Mouse (Mus musculus): ENCODE measurements around the gene Ptprh. TPM values are rescaled to one million over a fixed set of nuclear protein-coding genes. Genes with fewer than 3 reads are reported as not detected.

The Ptprh gene
- not detected in 2 replicates for polyA plus RNA-seq (2014; fragmentation: Nextera tagmentation; extraction: Ambion mirVana)

DNA sequence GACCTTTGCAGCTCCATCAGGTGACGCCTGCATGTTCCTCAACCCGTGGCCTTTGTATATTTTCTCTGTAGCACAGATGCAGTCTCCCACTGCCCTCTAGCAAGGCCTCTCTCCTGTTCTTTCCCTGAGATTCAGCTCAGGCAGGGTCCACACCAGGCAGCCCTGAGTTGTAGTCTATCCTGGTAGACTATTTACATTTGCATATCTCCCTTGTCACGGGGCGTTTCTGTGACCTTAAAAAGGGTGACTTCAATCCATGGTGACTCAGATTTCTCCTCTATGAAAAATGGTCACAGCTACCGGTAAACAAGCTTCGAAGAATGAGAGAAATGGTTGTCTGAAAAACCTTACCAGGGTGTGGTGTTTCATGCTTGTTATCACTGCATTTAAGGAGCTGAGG is at the start of gene Ptprh:
Ptprh (minus strand) TSS at position 169 of the 400 bp plus-strand sequence.
- no peak within 1 kb of the TSS for H3K9ac ChIP-seq (ENCODE audit: low read length)
- H3K9me3 ChIP-seq (ENCODE audit: control insufficient read depth, low read length): no peaks in the 10 kb centered on the region
- H3K4me2 ChIP-seq: no peak within 1 kb of the TSS
- 80% methylated on average over 6 of the region's 6 CpGs for WGBS
- no peak for ATAC-seq (ENCODE audit: low FRiP score)
- H3K36me3 ChIP-seq (ENCODE audit: control insufficient read depth, insufficient read depth, low read length): no peaks in the 10 kb centered on the region
- no peak within 1 kb of the TSS for H3K4me3 ChIP-seq (ENCODE audit: low read depth, low read length)
- no peaks in the 10 kb centered on the region for H3K4me1 ChIP-seq (ENCODE audit: control insufficient read depth, insufficient read depth, low read length)
- H3K27me3 ChIP-seq (ENCODE audit: control insufficient read depth, insufficient read depth, low read length): no peaks in the 10 kb centered on the region
- DNase-seq (ENCODE audit: low spot score, missing footprints): no peak
- H3K27ac ChIP-seq (ENCODE audit: low read depth, low read length): no peak within 1 kb of the TSS

DNA sequence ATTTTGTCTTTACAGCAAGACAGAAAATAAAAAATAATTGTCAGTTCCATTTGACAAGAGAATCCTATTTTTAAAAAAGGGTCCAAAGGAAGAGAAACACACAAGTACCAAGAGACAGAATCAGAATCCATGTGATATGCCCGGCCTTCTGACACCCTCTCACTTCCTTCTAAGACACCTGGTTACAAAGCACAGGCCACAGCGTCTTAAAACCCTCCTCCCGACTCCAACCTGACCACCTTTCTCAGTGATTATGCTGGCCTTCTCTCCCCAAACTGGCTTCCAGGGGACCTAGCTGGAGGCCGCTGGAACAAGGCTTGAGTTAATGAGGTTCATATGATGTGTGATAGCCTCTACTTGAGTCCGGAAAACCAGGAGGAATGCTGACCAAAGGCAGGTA is 49.5 kb upstream of the Ptprh start:
- ATAC-seq (ENCODE audit: low FRiP score): no peak
- Histone ChIP-seq H3K27me3 (ENCODE audit: control insufficient read depth, insufficient read depth, low read length) (no peaks in the 10 kb centered on the region), H3K4me3 (ENCODE audit: low read depth, low read length) (no peak overlapping the region), H3K4me2 (no peak overlapping the region), H3K9ac (ENCODE audit: low read length) (no peak overlapping the region), H3K9me3 (ENCODE audit: control insufficient read depth, low read length) (no peaks in the 10 kb centered on the region), H3K4me1 (ENCODE audit: control insufficient read depth, insufficient read depth, low read length) (peaks cover 13% of the 10 kb centered on the region), H3K36me3 (ENCODE audit: control insufficient read depth, insufficient read depth, low read length) (no peaks in the 10 kb centered on the region; the same call in 1 of the 2 replicates), H3K27ac (ENCODE audit: low read depth, low read length) (no peak overlapping the region)
- 86% methylated on average over 5 of the region's 5 CpGs for WGBS
- no peak for DNase-seq (ENCODE audit: low spot score, missing footprints)

DNA sequence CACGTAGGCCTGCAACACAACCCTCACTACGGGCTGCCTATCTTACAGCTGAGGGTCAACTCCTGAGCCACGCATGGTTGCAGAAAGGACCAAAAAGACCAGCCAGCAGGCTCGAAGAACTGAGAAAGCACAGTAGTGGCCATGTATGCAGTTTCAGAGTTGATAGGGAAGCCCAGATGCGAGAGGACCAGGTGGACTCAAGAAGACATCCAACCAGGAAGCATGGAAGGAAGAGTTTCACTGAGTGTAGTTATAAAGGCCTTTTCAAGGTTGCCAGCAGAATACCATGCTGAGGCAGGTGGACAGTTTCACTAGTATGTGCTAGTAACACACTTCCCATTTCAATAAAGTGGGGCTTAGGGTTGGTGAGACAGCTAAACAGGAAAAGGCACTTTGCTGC is 48.9 kb upstream of the Ptprh start:
- no peaks in the 10 kb centered on the region for H3K27me3 ChIP-seq (ENCODE audit: control insufficient read depth, insufficient read depth, low read length)

DNA sequence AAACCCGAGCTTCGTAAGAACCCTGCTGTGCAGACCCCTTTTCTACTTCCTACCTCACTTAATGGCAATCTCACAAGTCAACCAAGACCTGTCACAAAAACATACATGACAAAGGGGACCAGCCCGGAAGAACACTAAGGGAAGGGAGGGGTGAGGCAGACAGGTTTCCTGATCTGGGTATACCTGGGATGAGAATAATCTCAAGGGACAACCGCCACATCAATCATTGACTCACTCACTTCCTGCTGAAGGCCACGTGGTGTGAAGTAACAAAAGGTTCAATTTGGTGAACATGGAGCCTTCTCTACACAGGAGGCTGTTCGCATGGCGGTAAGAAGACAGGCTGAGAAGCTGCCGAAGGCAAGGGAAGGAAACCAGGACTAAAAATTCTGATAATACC is 47.7 kb upstream of the Ptprh start:
- WGBS: 95% methylated on average over 8 of the region's 8 CpGs
- no peaks in the 10 kb centered on the region for H3K9me3 ChIP-seq (ENCODE audit: control insufficient read depth, low read length)
- no peak overlapping the region for H3K4me3 ChIP-seq (ENCODE audit: low read depth, low read length)
- H3K9ac ChIP-seq (ENCODE audit: low read length): no peak overlapping the region
- no peaks in the 10 kb centered on the region; the same call in 1 of the 2 replicates for H3K36me3 ChIP-seq (ENCODE audit: control insufficient read depth, insufficient read depth, low read length)
- no peak for DNase-seq (ENCODE audit: low spot score, missing footprints)
- ATAC-seq (ENCODE audit: low FRiP score): no peak
- H3K4me1 ChIP-seq (ENCODE audit: control insufficient read depth, insufficient read depth, low read length): no peaks in the 10 kb centered on the region
- H3K27ac ChIP-seq (ENCODE audit: low read depth, low read length): no peak overlapping the region
- H3K4me2 ChIP-seq: no peak overlapping the region
- no peaks in the 10 kb centered on the region for H3K27me3 ChIP-seq (ENCODE audit: control insufficient read depth, insufficient read depth, low read length)

More for the DNA sequence above, 48.9 kb upstream of the Ptprh start:
- 97% methylated on average over 5 of the region's 5 CpGs for WGBS
- peaks cover 8% of the 10 kb centered on the region for H3K4me1 ChIP-seq (ENCODE audit: control insufficient read depth, insufficient read depth, low read length)
- H3K36me3 ChIP-seq (ENCODE audit: control insufficient read depth, insufficient read depth, low read length): no peaks in the 10 kb centered on the region; the same call in 1 of the 2 replicates
- ATAC-seq (ENCODE audit: low FRiP score): no peak
- H3K4me2 ChIP-seq: no peak overlapping the region
- no peaks in the 10 kb centered on the region for H3K9me3 ChIP-seq (ENCODE audit: control insufficient read depth, low read length)
- no peak overlapping the region for H3K4me3 ChIP-seq (ENCODE audit: low read depth, low read length)
- H3K9ac ChIP-seq (ENCODE audit: low read length): no peak overlapping the region
- DNase-seq (ENCODE audit: low spot score, missing footprints): no peak
- no peak overlapping the region for H3K27ac ChIP-seq (ENCODE audit: low read depth, low read length)

DNA sequence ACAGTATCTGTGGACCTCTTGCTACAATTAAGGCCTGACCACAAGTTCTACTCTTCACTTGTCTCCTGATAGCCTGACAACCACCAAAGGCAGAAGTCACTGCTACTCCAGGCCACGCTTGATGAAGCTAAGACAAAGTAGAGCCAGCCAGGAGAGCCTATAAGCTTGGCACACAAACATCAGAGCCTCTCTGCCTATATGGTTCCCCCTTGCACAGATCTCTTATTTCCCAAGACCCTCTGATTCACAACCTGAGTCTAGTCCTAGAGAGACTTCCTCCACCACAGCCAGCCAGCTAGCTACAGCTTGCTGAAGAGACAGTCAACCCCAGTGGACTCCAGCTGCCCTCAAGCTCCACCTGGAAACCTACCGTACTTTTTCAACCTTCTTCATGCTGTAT is 44.2 kb upstream of the Ptprh start:
- H3K9me3 ChIP-seq (ENCODE audit: control insufficient read depth, low read length): no peaks in the 10 kb centered on the region
- no peak for ATAC-seq (ENCODE audit: low FRiP score)

DNA sequence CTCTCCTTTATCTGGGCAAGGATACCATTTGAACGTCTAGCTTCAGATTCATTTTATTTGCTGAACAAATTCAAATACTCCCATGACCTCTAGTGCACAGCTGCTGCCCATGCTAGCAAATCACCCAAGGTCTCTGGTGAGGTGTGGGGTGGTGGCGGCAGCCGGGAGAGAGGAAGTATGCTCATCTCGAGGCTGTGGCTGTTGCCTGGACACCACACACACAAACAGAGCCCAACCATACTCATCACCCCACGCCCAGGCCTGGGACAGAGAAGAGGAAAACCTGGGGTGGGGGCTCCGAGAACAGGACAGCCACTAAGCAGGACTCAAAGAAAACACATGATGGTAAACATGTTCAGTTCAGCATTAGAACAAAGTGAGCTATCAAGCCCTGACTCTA is 43.5 kb upstream of the Ptprh start:
- no peaks in the 10 kb centered on the region for H3K9me3 ChIP-seq (ENCODE audit: control insufficient read depth, low read length)
- 87% methylated on average over 6 of the region's 6 CpGs for WGBS
- ATAC-seq (ENCODE audit: low FRiP score) (no peak), DNase-seq (ENCODE audit: low spot score, missing footprints) (peak; percentile 6)
- H3K4me2 ChIP-seq: no peak overlapping the region
- no peaks in the 10 kb centered on the region for H3K27me3 ChIP-seq (ENCODE audit: control insufficient read depth, insufficient read depth, low read length)
- H3K4me3 ChIP-seq (ENCODE audit: low read depth, low read length): no peak overlapping the region
- no peak overlapping the region for H3K27ac ChIP-seq (ENCODE audit: low read depth, low read length)
- no peaks in the 10 kb centered on the region for H3K4me1 ChIP-seq (ENCODE audit: control insufficient read depth, insufficient read depth, low read length)
- no peak overlapping the region for H3K9ac ChIP-seq (ENCODE audit: low read length)
- peaks cover 10% of the 10 kb centered on the region for H3K36me3 ChIP-seq (ENCODE audit: control insufficient read depth, insufficient read depth, low read length)

More for the DNA sequence above, 44.2 kb upstream of the Ptprh start:
- WGBS: 83% methylated on average over 2 of the region's 2 CpGs
- Histone ChIP-seq H3K4me1 (ENCODE audit: control insufficient read depth, insufficient read depth, low read length) (no peaks in the 10 kb centered on the region), H3K9ac (ENCODE audit: low read length) (no peak overlapping the region), H3K4me3 (ENCODE audit: low read depth, low read length) (no peak overlapping the region), H3K27ac (ENCODE audit: low read depth, low read length) (no peak overlapping the region), H3K27me3 (ENCODE audit: control insufficient read depth, insufficient read depth, low read length) (no peaks in the 10 kb centered on the region), H3K36me3 (ENCODE audit: control insufficient read depth, insufficient read depth, low read length) (peaks cover 10% of the 10 kb centered on the region), H3K4me2 (no peak overlapping the region)
- no peak for DNase-seq (ENCODE audit: low spot score, missing footprints)

DNA sequence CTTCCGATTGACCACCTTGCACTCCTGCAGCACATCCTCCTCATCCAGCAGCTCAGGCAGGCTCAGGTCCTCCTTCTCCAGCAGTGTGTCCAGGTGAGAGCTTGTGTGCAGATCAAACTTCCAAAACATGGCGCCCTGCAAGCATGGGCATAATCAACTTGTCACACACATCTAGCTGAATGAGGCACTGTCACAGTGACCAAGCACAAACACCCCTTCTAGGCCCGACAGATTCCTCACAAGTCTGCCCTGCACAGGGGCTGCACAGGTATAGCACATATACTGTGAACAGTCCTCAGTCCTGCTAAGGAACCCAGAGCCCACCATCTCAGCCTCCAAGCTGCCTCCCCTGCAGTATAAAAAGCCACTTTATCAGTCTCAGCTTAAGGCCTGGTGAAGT is 43.0 kb upstream of the Ptprh start:
- Histone ChIP-seq H3K4me2 (no peak overlapping the region), H3K4me1 (ENCODE audit: control insufficient read depth, insufficient read depth, low read length) (no peaks in the 10 kb centered on the region), H3K36me3 (ENCODE audit: control insufficient read depth, insufficient read depth, low read length) (peaks cover 15% of the 10 kb centered on the region), H3K27me3 (ENCODE audit: control insufficient read depth, insufficient read depth, low read length) (no peaks in the 10 kb centered on the region), H3K9ac (ENCODE audit: low read length) (no peak overlapping the region), H3K4me3 (ENCODE audit: low read depth, low read length) (no peak overlapping the region), H3K9me3 (ENCODE audit: control insufficient read depth, low read length) (no peaks in the 10 kb centered on the region), H3K27ac (ENCODE audit: low read depth, low read length) (no peak overlapping the region)
- peak; percentile 6 for DNase-seq (ENCODE audit: low spot score, missing footprints)
- no peak for ATAC-seq (ENCODE audit: low FRiP score)
- WGBS: 78% methylated on average over 3 of the region's 3 CpGs

DNA sequence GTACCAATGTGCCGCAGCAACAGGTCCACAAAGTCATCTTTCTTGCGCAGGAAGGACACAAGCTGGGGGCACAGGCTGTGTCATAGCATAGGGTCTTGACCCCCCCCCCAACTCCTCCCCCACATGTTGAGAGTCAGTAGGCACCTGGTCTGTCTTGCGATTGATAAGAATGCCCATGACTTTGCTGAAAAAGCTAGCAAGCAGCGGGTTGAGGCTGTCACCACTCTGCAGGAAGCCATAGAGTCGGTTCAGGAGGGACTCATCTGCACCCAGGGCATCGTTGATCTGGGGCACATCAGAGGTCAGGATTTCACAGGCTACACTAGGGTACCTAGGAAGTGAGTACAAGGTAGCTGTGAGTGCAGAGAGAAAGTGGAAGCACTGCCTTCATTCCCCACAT is 39.4 kb upstream of the Ptprh start:
- H3K36me3 ChIP-seq (ENCODE audit: control insufficient read depth, insufficient read depth, low read length): peaks cover 23% of the 10 kb centered on the region
- no peak overlapping the region for H3K9ac ChIP-seq (ENCODE audit: low read length)
- no peak overlapping the region for H3K27ac ChIP-seq (ENCODE audit: low read depth, low read length)
- no peaks in the 10 kb centered on the region for H3K4me1 ChIP-seq (ENCODE audit: control insufficient read depth, insufficient read depth, low read length)
- H3K27me3 ChIP-seq (ENCODE audit: control insufficient read depth, insufficient read depth, low read length): no peaks in the 10 kb centered on the region
- H3K4me3 ChIP-seq (ENCODE audit: low read depth, low read length): no peak overlapping the region
- H3K4me2 ChIP-seq: no peak overlapping the region
- DNase-seq (ENCODE audit: low spot score, missing footprints) (peak; percentile 21), ATAC-seq (ENCODE audit: low FRiP score) (no peak)
- no peaks in the 10 kb centered on the region for H3K9me3 ChIP-seq (ENCODE audit: control insufficient read depth, low read length)
- 95% methylated on average over 6 of the region's 6 CpGs for WGBS

DNA sequence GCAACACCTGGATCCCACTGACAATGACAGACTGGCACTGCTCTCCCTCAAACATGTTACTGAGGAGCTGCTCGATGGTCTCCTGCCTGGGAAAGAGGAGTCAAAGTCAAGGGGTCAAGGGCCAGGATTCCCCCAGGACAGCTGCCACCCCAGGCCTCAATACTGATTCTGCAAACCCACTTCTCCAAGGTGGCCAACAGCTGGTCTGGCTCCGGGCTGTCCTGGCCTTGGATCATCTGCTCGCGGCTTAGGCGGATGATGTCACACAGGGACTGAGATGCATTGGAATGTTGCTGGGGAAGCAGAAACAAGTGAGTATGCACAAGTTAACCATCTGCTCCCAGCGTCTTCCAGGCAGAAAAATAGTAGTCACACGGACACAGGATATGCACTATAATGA is 38.1 kb upstream of the Ptprh start:
- no peaks in the 10 kb centered on the region for H3K27me3 ChIP-seq (ENCODE audit: control insufficient read depth, insufficient read depth, low read length)
- H3K4me3 ChIP-seq (ENCODE audit: low read depth, low read length): no peak overlapping the region
- 94% methylated on average over 7 of the region's 7 CpGs for WGBS
- no peak overlapping the region for H3K27ac ChIP-seq (ENCODE audit: low read depth, low read length)
- DNase-seq (ENCODE audit: low spot score, missing footprints) (peak; percentile 37), ATAC-seq (ENCODE audit: low FRiP score) (no peak)
- no peak overlapping the region for H3K9ac ChIP-seq (ENCODE audit: low read length)
- H3K4me2 ChIP-seq: no peak overlapping the region
- peaks cover 26% of the 10 kb centered on the region for H3K36me3 ChIP-seq (ENCODE audit: control insufficient read depth, insufficient read depth, low read length)
- no peaks in the 10 kb centered on the region for H3K9me3 ChIP-seq (ENCODE audit: control insufficient read depth, low read length)
- H3K4me1 ChIP-seq (ENCODE audit: control insufficient read depth, insufficient read depth, low read length): no peaks in the 10 kb centered on the region

DNA sequence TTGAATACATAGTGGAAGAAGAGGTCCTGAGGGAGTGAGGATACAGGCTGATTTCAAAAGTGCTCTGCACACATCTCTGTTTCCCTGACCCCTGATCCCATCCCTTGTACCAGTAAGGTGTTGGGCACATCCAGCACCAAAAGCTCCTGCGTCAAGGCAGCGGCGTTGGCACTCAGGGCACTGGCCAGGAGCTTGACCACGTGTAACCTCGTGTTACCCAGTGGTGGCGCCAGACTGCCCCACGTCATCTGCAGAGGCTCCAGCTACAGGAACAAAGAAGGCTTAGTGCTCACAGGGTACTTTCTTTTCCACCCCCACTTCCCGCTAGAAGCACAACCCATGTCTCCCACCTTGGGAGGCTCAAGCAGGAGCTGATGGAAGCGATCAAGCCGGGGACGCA is 37.3 kb upstream of the Ptprh start:
- no peaks in the 10 kb centered on the region for H3K9me3 ChIP-seq (ENCODE audit: control insufficient read depth, low read length)
- peaks cover 26% of the 10 kb centered on the region for H3K36me3 ChIP-seq (ENCODE audit: control insufficient read depth, insufficient read depth, low read length)
- ATAC-seq (ENCODE audit: low FRiP score) (no peak; the same call in 1 of the 2 replicates), DNase-seq (ENCODE audit: low spot score, missing footprints) (no peak)
- 85% methylated on average over 11 of the region's 11 CpGs for WGBS
- no peak overlapping the region for H3K4me2 ChIP-seq
- no peak overlapping the region for H3K27ac ChIP-seq (ENCODE audit: low read depth, low read length)
- H3K9ac ChIP-seq (ENCODE audit: low read length): no peak overlapping the region
- H3K4me1 ChIP-seq (ENCODE audit: control insufficient read depth, insufficient read depth, low read length): no peaks in the 10 kb centered on the region
- H3K4me3 ChIP-seq (ENCODE audit: low read depth, low read length): no peak overlapping the region
- no peaks in the 10 kb centered on the region for H3K27me3 ChIP-seq (ENCODE audit: control insufficient read depth, insufficient read depth, low read length)
